Mouse (Mus musculus) ovary, postnatal 14 days (tissue): ENCODE data around the gene Cebpzos.

ENCODE experiments used
- DNase-seq: peaks from one replicate; pipeline ENCODE4 v3.0.0; 2022; ENCODE audit warnings: low spot score

The Cebpzos gene

DNA sequence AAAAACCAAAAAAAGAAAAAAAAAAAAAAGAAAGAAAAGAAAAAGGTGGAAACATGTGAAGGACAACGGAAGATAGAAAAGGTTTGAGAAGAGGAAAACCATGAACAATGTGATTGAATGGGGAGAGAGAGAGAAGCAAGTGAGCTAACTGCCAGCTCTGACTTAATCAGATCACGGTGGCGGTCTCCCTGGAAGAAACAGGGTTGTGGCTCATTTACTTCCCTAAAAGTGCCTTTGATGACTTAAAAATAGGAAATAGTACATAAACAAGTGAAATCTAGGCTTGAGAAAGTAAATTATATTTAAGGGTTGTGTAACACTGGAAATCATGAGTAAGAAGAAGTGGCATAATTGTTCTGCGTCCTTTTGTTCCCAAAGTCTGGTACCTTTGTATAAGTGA is 22.6 kb downstream of the Cebpzos start:
- no peak for DNase-seq

DNA sequence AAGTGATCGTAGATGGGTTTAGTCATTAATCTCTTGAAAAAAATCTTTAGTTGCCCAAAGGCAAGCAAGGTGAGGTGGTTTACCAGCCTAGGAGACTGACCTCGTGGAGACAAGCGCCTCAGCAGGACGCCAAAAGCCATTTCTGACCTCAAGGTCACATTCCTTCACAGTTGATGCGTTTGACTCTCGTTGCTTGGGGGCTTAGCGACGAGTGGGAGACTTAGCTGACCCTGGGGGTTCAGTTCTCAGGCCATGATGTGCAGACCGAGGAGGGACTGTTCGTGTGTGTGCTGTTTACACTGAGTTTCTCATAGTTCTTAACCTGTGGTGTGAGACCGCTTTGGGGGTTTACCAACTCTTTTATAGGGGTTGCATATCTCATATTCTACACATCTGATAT is 26.3 kb downstream of the Cebpzos start:
- no peak for DNase-seq

GRCm38 (mm10) chr17:78951225-78951624 is 34.9 kb downstream of the Cebpzos start:
- no peak for DNase-seq

- no peak for DNase-seq
These were observed 35.8 kb downstream of the Cebpzos start for GRCm38 (mm10) chr17:78952070-78952469.

- DNase-seq, result no peak
These were observed 36.9 kb downstream of the Cebpzos start for GRCm38 (mm10) chr17:78953240-78953639.

DNA sequence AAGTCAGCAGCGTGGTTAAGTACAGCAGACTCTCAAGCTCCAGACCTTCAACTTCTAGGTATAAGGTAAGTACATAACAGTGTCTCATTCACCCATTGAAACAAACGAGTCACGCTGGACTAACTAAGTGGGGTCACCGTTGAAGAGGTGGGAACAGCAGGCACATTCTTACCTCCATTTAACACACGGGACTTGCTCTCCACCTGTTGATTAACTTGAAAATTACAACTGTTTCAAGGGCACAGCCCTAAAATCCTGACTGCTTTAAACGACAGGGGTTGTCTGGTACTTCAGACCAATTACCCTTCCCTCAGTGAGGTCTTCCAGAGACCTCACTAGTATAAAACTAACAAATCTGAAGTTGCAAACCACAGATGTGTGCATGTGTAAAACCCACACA is 43.2 kb downstream of the Cebpzos start:
- DNase-seq, result no peak

DNA sequence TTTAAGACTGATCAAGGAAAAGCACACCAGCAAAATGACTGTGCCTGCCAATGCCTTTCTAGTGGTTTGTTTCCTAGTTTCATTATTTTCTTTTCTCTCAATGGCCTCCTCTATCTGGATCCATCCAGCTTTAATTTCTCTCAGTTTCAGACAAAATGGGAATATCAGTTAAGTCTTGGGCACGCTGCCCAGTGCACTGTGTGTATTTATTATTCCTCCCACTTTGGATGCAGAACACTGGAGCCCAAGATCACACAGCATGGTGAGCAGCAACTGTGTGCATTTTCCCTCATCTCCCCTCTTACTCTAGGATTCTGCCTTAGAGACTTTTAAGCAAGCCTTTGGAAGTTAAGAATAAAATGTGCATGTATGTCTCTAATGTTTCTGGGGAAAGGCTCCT is 48.1 kb downstream of the Cebpzos start:
- DNase-seq, result no peak

- no peak for DNase-seq
These were observed 50.0 kb downstream of the Cebpzos start for GRCm38 (mm10) chr17:78966092-78966883.

DNA sequence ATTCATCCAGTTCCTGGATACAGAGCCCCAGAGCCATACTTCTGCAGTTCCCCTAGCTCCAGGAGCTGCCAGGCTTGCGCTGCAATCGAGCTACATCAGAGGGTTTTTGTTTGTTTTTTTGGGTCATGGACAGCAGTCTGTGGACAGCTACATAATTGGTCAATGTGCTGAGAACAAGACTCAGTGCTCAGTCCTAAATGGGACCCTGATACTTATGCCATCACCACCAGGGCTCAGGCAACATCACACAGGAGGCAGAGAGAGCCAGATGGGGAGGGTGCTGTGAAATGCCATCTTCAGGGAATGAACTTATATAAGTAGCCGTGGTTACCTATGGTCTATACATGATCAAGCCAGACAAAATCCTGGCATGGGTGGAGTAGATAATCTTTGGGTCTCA is 52.2 kb downstream of the Cebpzos start:
- no peak for DNase-seq
